In genomic region chr10:93323659-93324058, GRCm38 (mm10) we compare ENCODE assay signal across 27 mouse cellular contexts. TPM values are rescaled to one million over a fixed set of nuclear protein-coding genes. Genes with fewer than 3 reads are reported as not detected.
DNase-seq lines count a peak whose midpoint lies in the region; ATAC-seq and TF ChIP-seq lines count a peak whose summit lies in the region.
"Had no signal": no experiment of that assay in that cellular context is flagged by ENCODE, and none has a peak within 500 bp of the region (broad histone marks: within the 10 kb centered on the region; RNA-seq: fewer than 3 reads in every experiment).

No protein-coding gene starts in this region.

- no peak overlapping the region for H3K9ac ChIP-seq in ES-E14 (ENCODE audit: insufficient read depth, low read depth, low read length, poor library complexity, severe bottlenecking)
- no peak overlapping the region for H3K9ac ChIP-seq in heart, adult 2 months (ENCODE audit: low read depth, low read length)

- no peaks in the 10 kb centered on the region for H3K79me2 ChIP-seq in heart, adult 2 months (replicated peaks; ENCODE audit: control insufficient read depth, insufficient read depth, low read length)

- no peak overlapping the region for H3K4me3 ChIP-seq in ES-E14 (ENCODE audit: insufficient read depth in 1 of 2, low read depth in 1 of 2, low read length in 2 of 2, poor library complexity in 1 of 2, severe bottlenecking in 1 of 2)
- no peak overlapping the region for H3K4me3 ChIP-seq in heart, adult 2 months

- H3K27me3 ChIP-seq in heart, adult 2 months (ENCODE audit: control insufficient read depth, insufficient read depth, low read length): no peaks in the 10 kb centered on the region
- H3K27me3 ChIP-seq: CH12.LX, Patski had no signal

- TF ChIP-seq CTCF in heart, adult 2 months (IDR thresholded peaks at IDR 0.05): no peak

- H3K27ac ChIP-seq in ES-E14 (ENCODE audit: insufficient read depth, low read depth, low read length, poor library complexity, severe bottlenecking): no peak overlapping the region
- no peak overlapping the region for H3K27ac ChIP-seq in heart, adult 2 months

- 90% methylated on average over 2 of the region's 2 CpGs for WGBS in heart, adult 2 months

- TF ChIP-seq EP300 in heart, adult 2 months (IDR thresholded peaks at IDR 0.05; ENCODE audit: insufficient read depth, low read depth, low read length): no peak

- H3K4me1 ChIP-seq in ES-E14 (ENCODE audit: control insufficient read depth in 2 of 2, insufficient read depth in 2 of 2, low read length in 2 of 2, poor library complexity in 1 of 2): peaks cover 11 to 16% of the 10 kb centered on the region in 2 experiments
- peaks cover 10% of the 10 kb centered on the region for H3K4me1 ChIP-seq in heart, adult 2 months (ENCODE audit: control insufficient read depth, insufficient read depth, low read length)

- intact Hi-C loops in heart, adult 2 months (cut with DNase I): no loop called here

- H3K36me3 ChIP-seq in ES-E14 (ENCODE audit: control insufficient read depth, insufficient read depth, low read length, poor library complexity, severe bottlenecking): no peaks in the 10 kb centered on the region
- H3K36me3 ChIP-seq in heart, adult 2 months (ENCODE audit: control insufficient read depth, insufficient read depth, low read length): peaks cover 6% of the 10 kb centered on the region; the same call in 1 of the 2 replicates
- H3K36me3 ChIP-seq: G1E had no signal

- no peaks in the 10 kb centered on the region for H3K9me3 ChIP-seq in ES-E14 (ENCODE audit: control insufficient read depth, insufficient read depth, low read depth, low read length)
- H3K9me3 ChIP-seq: G1E had no signal

- DNase-seq in ES-CJ7 (ENCODE audit: low read depth, low spot score) (peak; percentile 24), ES-E14 (ENCODE audit: low read depth, low spot score) (no peak), R1 (ENCODE audit: low read depth, low spot score) (peak; percentile 70), ZHBTc4 (ENCODE audit: low read depth, low spot score) (peak; percentile 51)
- DNase-seq in ovary, adult 18-20 months (ENCODE audit: low spot score): no peak
- no peak for DNase-seq in heart, adult 2 months
- DNase-seq in T-cell, adult 2 months (ENCODE audit: low spot score): no peak
- DNase-seq: adrenal gland, adult 2 months; adrenal gland, adult 8-10 months; adrenal gland, postnatal 10 days; adrenal gland, postnatal 14 days; adrenal gland, postnatal 25 days; adrenal gland, postnatal 36 days; B cell, adult 2 months; cerebellum, adult 11 months; cerebellum, adult 11-12 months; cerebellum, adult 18-20 months; cerebellum, adult 2 months; cerebellum, adult 8-10 months; cerebellum, adult 9-10 months; cerebellum, adult 9-11 months had no signal

- in situ Hi-C loops in ES-E14 (cut with MboI; ENCODE audit: low sequenced_read_pairs in 2 of 2, unreplicated experiment in 2 of 2): no loop called here

- no peak for TF ChIP-seq POLR2A in heart, adult 2 months (IDR thresholded peaks at IDR 0.05; ENCODE audit: insufficient read depth, low read depth, low read length)

- ATAC-seq in cerebellum, adult (ENCODE audit: insufficient number of reproducible peaks, low FRiP score, low TSS enrichment): no peak
- ATAC-seq: activated CD4-positive, CD25-positive, alpha-beta regulatory T cell, adult 4 months; CD4-positive, CD25-positive, alpha-beta regulatory T cell, adult 4 months; Patski had no signal

TF ChIP-seq in ES-E14, 5 proteins besides CTCF, POLR2A, EP300 and RAD21:
- TF ChIP-seq ZNF384 (IDR thresholded peaks at IDR 0.05; ENCODE audit: low read depth, low read length) (0 out of 2 replicates have a peak, but pooled peaks have one; percentile 66), MAFK (IDR thresholded peaks at IDR 0.05; ENCODE audit: insufficient read depth, low read depth, low read length) (no peak)

RNA-seq across cellular contexts. Expression of gene Elk3, which starts 12.7 kb away (rescaled TPM):
- 10.3 and 15.7 TPM in 2 replicates for total RNA-seq in ES-E14 (2012; rRNA removed)
- 10 to 100 TPM; 33.8 to 39.4 TPM for total RNA-seq in heart, adult 2 months (2021)
- polyA plus RNA-seq in heart, adult 2 months (2012; rRNA removed): 31.9 and 32.1 TPM in 2 replicates
- polyA plus RNA-seq: G1E had no signal

Comparison
In these comparisons a context has a peak if more than half of its experiments do, and no peak if none do; other contexts are left out.
1. DNase-seq: peak in ES-CJ7 (single experiment), R1 (single experiment) and ZHBTc4 (single experiment); none in ES-E14 (single experiment), ovary, adult 18-20 months (single experiment), heart, adult 2 months (0 of 2) and T-cell, adult 2 months (single experiment).